Mouse (Mus musculus) midbrain, embryonic 11.5 days (tissue): ENCODE measurements around the gene Dennd1a. TPM values are rescaled to one million over a fixed set of nuclear protein-coding genes. Genes with fewer than 3 reads are reported as not detected.

Source experiments
- ATAC-seq: fragments of 200-750 bp; cut with Nextera tagmentation; 2 replicates; pipeline ENCODE4 v1.8.0; 2017; ENCODE audit warnings: moderate TSS enrichment, moderate library complexity; ENCODE audit not compliant: low FRiP score
- DNase-seq: peaks from one replicate; pipeline ENCODE4 v3.0.0; 2015; ENCODE audit warnings: low spot score; ENCODE audit errors: missing footprints
- H3K27ac ChIP-seq: fragments of 300-500 bp; sonication (generic); 2 replicates; pipeline ENCODE4 v1.5.1; 2014; ENCODE audit warnings: low read depth, low read length
- H3K27me3 ChIP-seq: fragments of 300-500 bp; sonication (generic); 2 replicates; pipeline ENCODE4 v1.6.1; 2014; ENCODE audit warnings: mild to moderate bottlenecking, low read length, moderate library complexity, mixed read lengths; ENCODE audit not compliant: control insufficient read depth, insufficient read depth
- H3K36me3 ChIP-seq: fragments of 300-500 bp; sonication (generic); 2 replicates; pipeline ENCODE4 v1.6.1; 2014; ENCODE audit warnings: mild to moderate bottlenecking, low read length, moderate library complexity, mixed read lengths; ENCODE audit not compliant: control insufficient read depth, insufficient read depth
- H3K4me1 ChIP-seq: fragments of 300-500 bp; sonication (generic); 2 replicates; pipeline ENCODE4 v1.6.1; 2014; ENCODE audit warnings: low read length; ENCODE audit not compliant: control insufficient read depth, insufficient read depth
- H3K4me2 ChIP-seq: fragments of 300-500 bp; sonication (generic); 2 replicates; pipeline ENCODE4 v1.6.1; 2014; ENCODE audit warnings: mild to moderate bottlenecking, moderate library complexity
- H3K4me3 ChIP-seq: fragments of 300-500 bp; sonication (generic); 2 replicates; pipeline ENCODE4 v1.5.1; 2014; ENCODE audit warnings: low read depth, low read length
- H3K9ac ChIP-seq: fragments of 300-500 bp; sonication (generic); 2 replicates; pipeline ENCODE4 v1.6.1; 2014; ENCODE audit warnings: low read length
- H3K9me3 ChIP-seq: fragments of 300-500 bp; sonication (generic); 2 replicates; pipeline ENCODE4 v1.6.1; 2016; ENCODE audit warnings: low read length; ENCODE audit not compliant: control insufficient read depth
- WGBS: fragments of 180-500 bp; shearing (Covaris S2); extraction: QIAGEN DNeasy Blood & Tissue Kit; methylation state at CpG from one replicate; pipeline ENCODE4 v1.1.7; 2014; 5-methylcytosine and 5-hydroxymethylcytosine counted together
- polyA plus RNA-seq: library from polyadenylated mRNA; unstranded; fragments of >200 nt; fragmentation: Nextera tagmentation; extraction: Ambion mirVana; gene quantifications from 2 replicates; pipeline ENCODE4 v1.2.1, GENCODE M21; 2014

Dennd1a gene
- polyA plus RNA-seq, 1 experiment from 2014 or later, result 8.8 TPM

- ATAC-seq, result no peak
- no peak overlapping the region for H3K27ac ChIP-seq
Observed at GRCm38 (mm10) chr2:37925413-37926132, 361.6 kb downstream of the Dennd1a start.

GRCm38 (mm10) chr2:37908721-37909506 lies 378.3 kb downstream of the Dennd1a start:
- no peaks in the 10 kb centered on the region for H3K27me3 ChIP-seq
- no peak overlapping the region for H3K4me3 ChIP-seq
- WGBS, result 57% methylated on average over 5 of the region's 5 CpGs
- no peaks in the 10 kb centered on the region for H3K36me3 ChIP-seq
- no peaks in the 10 kb centered on the region for H3K9me3 ChIP-seq
- H3K27ac ChIP-seq, result no peak overlapping the region
- ATAC-seq, result no peak
- no peak overlapping the region for H3K4me2 ChIP-seq
- 0 out of 2 replicates have a peak, but pooled peaks cover 2% of the 10 kb centered on the region for H3K4me1 ChIP-seq
- H3K9ac ChIP-seq, result no peak overlapping the region
- DNase-seq, result peak; percentile 72

More at GRCm38 (mm10) chr2:37925413-37926132, 361.6 kb downstream of the Dennd1a start:
- no peak for DNase-seq
- WGBS, result 24% methylated on average over 6 of the region's 6 CpGs
- Histone ChIP-seq H3K4me3 (no peak overlapping the region), H3K9ac (no peak overlapping the region), H3K4me2 (no peak overlapping the region), H3K27me3 (peaks cover 14% of the 10 kb centered on the region; the same call in 1 of the 2 replicates), H3K4me1 (peaks cover 3% of the 10 kb centered on the region), H3K36me3 (no peaks in the 10 kb centered on the region), H3K9me3 (no peaks in the 10 kb centered on the region)

GRCm38 (mm10) chr2:37908296-37908695 lies 378.9 kb downstream of the Dennd1a start:
- no peak overlapping the region for H3K4me2 ChIP-seq
- WGBS, result 76% methylated on average over 3 of the region's 3 CpGs
- H3K4me3 ChIP-seq, result no peak overlapping the region
- no peaks in the 10 kb centered on the region for H3K27me3 ChIP-seq
- H3K4me1 ChIP-seq, result 0 out of 2 replicates have a peak, but pooled peaks cover 2% of the 10 kb centered on the region
- no peak overlapping the region for H3K9ac ChIP-seq
- H3K9me3 ChIP-seq, result no peaks in the 10 kb centered on the region
- no peaks in the 10 kb centered on the region for H3K36me3 ChIP-seq
- ATAC-seq (no peak), DNase-seq (peak; percentile 39)
- H3K27ac ChIP-seq, result no peak overlapping the region

GRCm38 (mm10) chr2:37906261-37906660 lies 380.9 kb downstream of the Dennd1a start:
- Histone ChIP-seq H3K9ac (no peak overlapping the region), H3K9me3 (no peaks in the 10 kb centered on the region), H3K4me1 (0 out of 2 replicates have a peak, but pooled peaks cover 2% of the 10 kb centered on the region), H3K27me3 (no peaks in the 10 kb centered on the region), H3K4me3 (no peak overlapping the region), H3K4me2 (no peak overlapping the region), H3K36me3 (no peaks in the 10 kb centered on the region), H3K27ac (no peak overlapping the region)
- 79% methylated on average over 2 of the region's 2 CpGs for WGBS
- ATAC-seq (no peak), DNase-seq (peak; percentile 2)

GRCm38 (mm10) chr2:37903286-37903685 lies 383.9 kb downstream of the Dennd1a start:
- Histone ChIP-seq H3K4me2 (no peak overlapping the region), H3K4me3 (no peak overlapping the region), H3K27me3 (no peaks in the 10 kb centered on the region), H3K36me3 (no peaks in the 10 kb centered on the region), H3K9me3 (no peaks in the 10 kb centered on the region), H3K4me1 (no peaks in the 10 kb centered on the region), H3K27ac (no peak overlapping the region), H3K9ac (no peak overlapping the region)
- DNase-seq (peak; percentile 77), ATAC-seq (no peak)
- 78% methylated on average over 8 of the region's 8 CpGs for WGBS

GRCm38 (mm10) chr2:37883214-37883613 lies 404.0 kb downstream of the Dennd1a start:
- Histone ChIP-seq H3K27me3 (no peaks in the 10 kb centered on the region), H3K9me3 (no peaks in the 10 kb centered on the region), H3K27ac (no peak overlapping the region), H3K4me3 (no peak overlapping the region), H3K36me3 (no peaks in the 10 kb centered on the region), H3K4me2 (no peak overlapping the region), H3K9ac (no peak overlapping the region), H3K4me1 (no peaks in the 10 kb centered on the region; the same call in 1 of the 2 replicates)
- DNase-seq (no peak), ATAC-seq (no peak; the same call in 1 of the 2 replicates)
- WGBS, result 77% methylated on average over 3 of the region's 3 CpGs

- no peaks in the 10 kb centered on the region for H3K36me3 ChIP-seq
- WGBS, result 78% methylated on average over 5 of the region's 5 CpGs
- DNase-seq (no peak), ATAC-seq (no peak)
- no peak overlapping the region for H3K27ac ChIP-seq
- no peak overlapping the region for H3K4me3 ChIP-seq
- no peaks in the 10 kb centered on the region for H3K27me3 ChIP-seq
- no peaks in the 10 kb centered on the region; the same call in 1 of the 2 replicates for H3K4me1 ChIP-seq
- no peak overlapping the region for H3K9ac ChIP-seq
- no peaks in the 10 kb centered on the region for H3K9me3 ChIP-seq
- H3K4me2 ChIP-seq, result no peak overlapping the region
Observed at GRCm38 (mm10) chr2:37881262-37881913, 405.8 kb downstream of the Dennd1a start.

GRCm38 (mm10) chr2:37879697-37880096 lies 407.5 kb downstream of the Dennd1a start:
- 52% methylated on average over 4 of the region's 4 CpGs for WGBS
- H3K27ac ChIP-seq, result no peak overlapping the region
- no peaks in the 10 kb centered on the region for H3K36me3 ChIP-seq
- no peak for DNase-seq
- H3K4me1 ChIP-seq, result no peaks in the 10 kb centered on the region; the same call in 1 of the 2 replicates
- no peaks in the 10 kb centered on the region for H3K27me3 ChIP-seq
- no peaks in the 10 kb centered on the region for H3K9me3 ChIP-seq
- no peak for ATAC-seq
- H3K9ac ChIP-seq, result no peak overlapping the region
- no peak overlapping the region for H3K4me3 ChIP-seq
- no peak overlapping the region for H3K4me2 ChIP-seq
